Mouse (Mus musculus) kidney, postnatal 0 days (tissue): Measurements from ENCODE around the gene Smo. TPM values are rescaled to one million over a fixed set of nuclear protein-coding genes. Genes with fewer than 3 reads are reported as not detected.
A peak's percentile ranks its signal among the peaks of the same experiment; 100 is the strongest.

Experiments used
- ATAC-seq: fragments of 200-750 bp; cut with Nextera tagmentation; replicated peaks from 2 replicates; pipeline ENCODE4 v1.8.0; 2017; ENCODE audit warnings: low read depth, moderate number of reproducible peaks, moderate TSS enrichment, moderate library complexity; ENCODE audit not compliant: low FRiP score
- DNase-seq: peaks from one replicate; pipeline ENCODE4 v3.0.0-alpha.2; 2016; ENCODE audit warnings: low spot score
- H3K27ac ChIP-seq: fragments of 300-500 bp; sonication (generic); 2 replicates; pipeline ENCODE4 v1.5.1; 2014; ENCODE audit warnings: mild to moderate bottlenecking
- H3K27me3 ChIP-seq: fragments of 300-500 bp; sonication (generic); 2 replicates; pipeline ENCODE4 v1.6.1; 2014; ENCODE audit warnings: low read length, mixed read lengths; ENCODE audit not compliant: insufficient read depth
- H3K36me3 ChIP-seq: fragments of 300-500 bp; sonication (generic); 2 replicates; pipeline ENCODE4 v1.6.1; 2014; ENCODE audit warnings: low read length, mixed read lengths; ENCODE audit not compliant: insufficient read depth
- H3K4me1 ChIP-seq: fragments of 300-500 bp; sonication (generic); replicated peaks from 2 replicates; pipeline ENCODE4 v1.6.1; 2014; ENCODE audit warnings: antibody characterized with exemption, low read length, mixed read lengths; ENCODE audit not compliant: insufficient read depth
- H3K4me2 ChIP-seq: fragments of 300-500 bp; sonication (generic); 2 replicates; pipeline ENCODE4 v1.6.1; 2014; ENCODE audit warnings: mild to moderate bottlenecking, low read length, moderate library complexity, mixed read lengths
- H3K4me3 ChIP-seq: fragments of 300-500 bp; sonication (generic); replicated peaks from 2 replicates; pipeline ENCODE4 v1.5.1; 2014; ENCODE audit warnings: low read depth, low read length
- H3K9ac ChIP-seq: fragments of 300-500 bp; sonication (generic); 2 replicates; pipeline ENCODE4 v1.6.1; 2014; ENCODE audit warnings: low read depth, low read length
- H3K9me3 ChIP-seq: fragments of 300-500 bp; sonication (generic); replicated peaks from 2 replicates; pipeline ENCODE4 v1.6.1; 2016; ENCODE audit warnings: low read length, inconsistent platforms, mixed read lengths
- CTCF ChIP-seq: IDR thresholded peaks from 2 replicates; pipeline ENCODE4 v1.5.1; 2016; ENCODE audit warnings: antibody characterized with exemption, low read depth, mild to moderate bottlenecking, moderate library complexity
- WGBS: fragments of 180-500 bp; shearing (Covaris S2); extraction: QIAGEN DNeasy Blood & Tissue Kit; methylation state at CpG from one replicate; pipeline ENCODE4 v1.1.7; 2014; 5-methylcytosine and 5-hydroxymethylcytosine counted together
- polyA plus RNA-seq: library from polyadenylated mRNA; unstranded; fragments of >200 nt; fragmentation: Nextera tagmentation; extraction: Ambion mirVana; gene quantifications from 2 replicates; pipeline ENCODE4 v1.2.1, GENCODE M21; 2015

Smo gene
- polyA plus RNA-seq, 1 experiment from 2014 or later = 27.5 TPM

DNA sequence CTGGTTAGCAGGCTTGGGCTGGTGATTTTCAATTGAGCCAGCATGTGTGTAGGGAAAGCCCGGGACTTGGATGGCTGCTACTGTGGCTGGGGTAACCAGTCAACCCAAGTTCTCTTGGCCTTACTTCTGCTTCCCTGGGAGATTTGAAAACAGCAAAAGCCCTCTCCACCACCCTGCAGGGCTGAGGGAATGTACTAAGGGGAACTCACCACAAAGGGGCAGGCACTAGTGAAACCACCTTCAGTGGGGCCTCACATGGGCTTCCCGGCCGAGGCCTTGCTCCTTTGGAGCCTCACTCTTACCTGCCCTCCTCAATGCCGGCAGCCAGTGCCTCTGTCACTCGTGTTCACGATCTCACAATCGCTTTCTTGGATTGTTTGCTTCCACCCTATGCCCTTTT, 39.3 kb upstream of the Smo start:
- no peak overlapping the region for H3K27ac ChIP-seq
- TF ChIP-seq CTCF = no peak
- no peak for DNase-seq
- ATAC-seq = no peak
- peak overlapping the region; percentile 98; the same call in 1 of the 2 replicates for H3K4me2 ChIP-seq
- H3K9ac ChIP-seq = no peak overlapping the region
- H3K9me3 ChIP-seq = no peaks in the 10 kb centered on the region
- H3K36me3 ChIP-seq = no peaks in the 10 kb centered on the region
- no peaks in the 10 kb centered on the region; the same call in 1 of the 2 replicates for H3K4me1 ChIP-seq
- no peaks in the 10 kb centered on the region for H3K27me3 ChIP-seq
- 69% methylated on average over 5 of the region's 7 CpGs for WGBS
- H3K4me3 ChIP-seq = no peak overlapping the region

DNA sequence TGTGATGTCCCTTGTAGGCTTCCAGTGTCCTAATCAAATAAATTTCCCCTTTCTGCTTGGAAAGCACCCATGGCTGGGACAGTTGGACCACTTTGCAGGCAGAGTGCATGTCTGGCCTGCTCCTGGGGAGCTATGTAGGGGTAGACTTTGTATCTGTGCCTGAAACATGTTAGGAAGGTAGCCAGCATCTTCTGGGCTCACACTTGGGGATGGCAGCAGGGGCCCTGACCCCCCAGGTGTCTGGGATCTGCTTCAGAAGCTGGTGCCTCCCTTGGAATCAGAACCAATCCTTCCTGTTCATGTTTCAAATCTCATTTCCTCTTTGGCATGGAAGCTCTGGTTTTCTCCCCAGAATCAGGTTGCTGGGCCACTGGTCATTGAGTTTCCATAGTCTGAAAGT, 38.2 kb upstream of the Smo start:
- TF ChIP-seq CTCF = no peak
- Histone ChIP-seq H3K27me3 (no peaks in the 10 kb centered on the region), H3K4me3 (no peak overlapping the region), H3K27ac (no peak overlapping the region), H3K4me2 (no peak overlapping the region), H3K36me3 (no peaks in the 10 kb centered on the region), H3K4me1 (no peaks in the 10 kb centered on the region; the same call in 1 of the 2 replicates), H3K9ac (no peak overlapping the region), H3K9me3 (no peaks in the 10 kb centered on the region)
- DNase-seq (no peak), ATAC-seq (no peak)

DNA sequence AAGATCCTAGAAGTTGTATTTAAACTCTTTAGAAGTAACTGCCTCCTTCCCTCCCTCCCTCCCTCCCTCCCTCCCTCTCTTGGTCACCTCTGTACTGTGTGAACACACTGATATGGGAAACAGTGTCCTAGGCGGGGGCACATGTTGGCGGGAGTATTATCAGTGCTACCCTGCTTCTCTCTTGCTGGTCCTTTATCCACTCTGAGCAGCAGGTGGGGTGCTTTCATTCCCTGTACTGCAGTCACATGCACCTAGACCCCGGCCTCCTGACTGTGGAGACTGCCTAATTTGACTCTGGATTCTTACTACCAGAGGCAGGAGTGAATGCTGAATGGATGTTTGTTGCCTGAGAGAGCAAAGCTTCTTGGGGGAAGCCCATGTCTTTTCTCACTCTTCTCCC, 37.8 kb upstream of the Smo start:
- Histone ChIP-seq H3K9ac (no peak overlapping the region), H3K36me3 (no peaks in the 10 kb centered on the region), H3K4me3 (no peak overlapping the region), H3K4me1 (no peaks in the 10 kb centered on the region; the same call in 1 of the 2 replicates), H3K27ac (no peak overlapping the region), H3K27me3 (no peaks in the 10 kb centered on the region), H3K9me3 (no peaks in the 10 kb centered on the region), H3K4me2 (no peak overlapping the region)
- ATAC-seq (no peak), DNase-seq (no peak)
- WGBS = 59% methylated on average over 3 of the region's 3 CpGs
- TF ChIP-seq CTCF = 0 out of 2 replicates have a peak, but pooled peaks have one; percentile 12

DNA sequence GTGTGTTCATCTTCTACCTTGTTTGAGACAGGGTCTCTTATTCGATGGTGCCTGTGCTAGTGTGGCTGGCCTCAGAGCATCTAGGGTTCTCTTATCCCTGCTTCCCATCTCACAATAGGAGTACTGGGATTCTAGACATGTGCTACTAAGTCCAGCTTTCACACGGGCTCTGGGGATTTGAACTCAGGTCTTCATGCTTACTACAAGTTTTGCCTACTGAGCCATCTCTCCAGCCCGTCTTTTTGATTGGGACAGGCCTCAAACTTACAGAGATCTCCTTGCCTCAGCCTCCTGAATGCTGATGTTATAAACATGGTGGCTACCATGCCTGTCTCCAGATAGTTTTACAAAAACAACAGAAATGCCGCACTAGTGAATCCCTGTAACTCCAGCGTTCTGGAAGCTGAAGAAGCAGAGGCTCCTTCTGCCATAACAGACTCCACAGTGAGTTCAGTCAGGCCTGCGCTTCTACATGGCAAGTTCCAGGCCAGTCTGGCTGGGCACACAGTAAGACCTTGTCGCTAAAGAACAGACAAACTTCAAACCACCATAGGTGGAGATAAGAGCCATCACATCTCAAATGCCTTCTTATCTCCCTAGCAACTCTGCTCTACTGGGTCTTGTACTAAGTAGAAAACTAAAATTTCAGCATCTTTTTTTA, 36.1 kb upstream of the Smo start:
- Histone ChIP-seq H3K27ac (no peak overlapping the region), H3K36me3 (no peaks in the 10 kb centered on the region), H3K9me3 (no peaks in the 10 kb centered on the region), H3K4me1 (no peaks in the 10 kb centered on the region; the same call in 1 of the 2 replicates), H3K4me2 (no peak overlapping the region), H3K27me3 (no peaks in the 10 kb centered on the region), H3K4me3 (no peak overlapping the region), H3K9ac (no peak overlapping the region)
- 84% methylated on average over 7 of the region's 7 CpGs for whole genome bisulfite sequencing
- ATAC-seq (no peak), DNase-seq (no peak)
- TF ChIP-seq CTCF = no peak

DNA sequence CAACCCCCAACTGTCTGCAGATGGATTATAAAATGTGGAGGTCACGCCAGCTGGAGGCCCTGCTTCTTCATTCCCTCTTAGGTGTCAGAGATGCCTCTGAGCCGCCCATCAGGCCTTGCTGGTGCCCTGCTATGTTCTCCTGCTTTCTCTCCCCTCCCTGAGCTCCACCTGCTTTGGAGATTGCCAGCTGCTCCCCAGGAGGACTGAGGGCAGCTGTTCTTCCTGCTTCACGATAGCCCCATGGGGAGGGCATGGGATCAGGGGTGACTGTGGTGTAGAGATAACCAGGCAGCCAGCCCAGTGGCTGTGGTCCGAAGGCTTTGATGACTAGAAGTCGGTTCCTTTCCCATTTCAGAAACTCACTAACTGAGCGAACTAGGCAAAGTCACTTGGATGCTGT, 34.3 kb upstream of the Smo start:
- no peak overlapping the region for H3K4me2 ChIP-seq
- no peak overlapping the region for H3K27ac ChIP-seq
- H3K4me3 ChIP-seq = no peak overlapping the region
- no peaks in the 10 kb centered on the region for H3K27me3 ChIP-seq
- ATAC-seq = no peak
- H3K9me3 ChIP-seq = no peaks in the 10 kb centered on the region
- 71% methylated on average over 6 of the region's 6 CpGs for WGBS
- H3K4me1 ChIP-seq = no peaks in the 10 kb centered on the region
- no peaks in the 10 kb centered on the region for H3K36me3 ChIP-seq
- no peak for TF ChIP-seq CTCF
- H3K9ac ChIP-seq = no peak overlapping the region
- DNase-seq = no peak

DNA sequence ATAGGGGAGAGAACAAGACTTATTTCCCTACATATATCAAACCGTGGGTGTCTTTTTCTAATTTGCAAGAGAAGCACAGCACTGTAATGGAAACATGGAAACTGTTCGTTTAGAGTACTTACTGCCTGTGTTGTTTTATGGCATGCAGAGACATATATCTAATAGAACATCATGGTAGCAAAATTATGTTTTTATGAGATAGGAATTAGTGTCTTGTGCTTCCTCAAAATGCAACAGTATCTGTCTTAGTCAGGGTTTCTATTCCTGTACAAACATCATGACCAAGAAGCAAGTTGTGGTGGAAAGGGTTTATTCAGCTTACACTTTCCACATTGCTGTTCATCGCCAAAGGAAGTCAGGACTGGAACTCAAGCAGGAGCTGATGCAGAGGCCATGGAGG, 33.2 kb upstream of the Smo start:
- Histone ChIP-seq H3K4me1 (no peaks in the 10 kb centered on the region), H3K9ac (no peak overlapping the region), H3K36me3 (no peaks in the 10 kb centered on the region), H3K4me2 (no peak overlapping the region), H3K27me3 (no peaks in the 10 kb centered on the region), H3K27ac (no peak overlapping the region), H3K9me3 (no peaks in the 10 kb centered on the region), H3K4me3 (no peak overlapping the region)
- ATAC-seq = no peak
- DNase-seq = no peak
- no peak for TF ChIP-seq CTCF
- 79% methylated on average over 3 of the region's 3 CpGs for WGBS

DNA sequence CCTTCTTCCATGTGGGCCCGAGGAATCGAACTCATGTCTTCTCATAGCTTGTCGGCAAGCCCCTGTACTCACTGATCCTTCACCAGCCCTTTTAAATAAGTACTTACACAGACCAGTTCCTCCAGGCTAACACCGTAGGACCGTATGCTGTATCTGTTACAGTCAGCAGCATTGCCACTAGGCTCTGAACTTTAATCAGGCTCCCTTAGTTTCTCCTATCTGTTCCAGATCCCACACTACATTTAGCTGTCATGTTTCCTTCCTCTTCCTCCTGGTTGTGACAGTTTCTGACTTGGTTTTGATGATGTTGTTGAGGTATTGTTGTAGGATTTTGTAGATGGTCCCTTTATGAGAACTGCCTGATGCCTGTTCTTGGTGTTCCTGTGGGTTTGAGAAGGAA, 31.2 kb upstream of the Smo start:
- TF ChIP-seq CTCF = no peak
- WGBS = 92% methylated on average over 5 of the region's 5 CpGs
- DNase-seq = no peak

More for the DNA sequence above, 31.2 kb upstream of the Smo start:
- ATAC-seq = no peak
- Histone ChIP-seq H3K4me1 (no peaks in the 10 kb centered on the region), H3K4me2 (no peak overlapping the region), H3K4me3 (no peak overlapping the region), H3K27me3 (no peaks in the 10 kb centered on the region), H3K9me3 (no peaks in the 10 kb centered on the region), H3K27ac (no peak overlapping the region), H3K36me3 (no peaks in the 10 kb centered on the region), H3K9ac (no peak overlapping the region)
